Mouse (Mus musculus) cerebellum, adult 2 months (tissue): ENCODE results near the gene Pgls.

Experiments used
- CTCF ChIP-seq: fragments of 200-500 bp; IDR thresholded peaks from 2 replicates; pipeline ENCODE4 v1.5.1; 2011; ENCODE audit warnings: low read depth, mild to moderate bottlenecking, control low read depth, low read length, moderate library complexity, borderline replicate concordance; ENCODE audit not compliant: insufficient read depth
- POLR2A ChIP-seq: fragments of 200-500 bp; IDR thresholded peaks from 2 replicates; pipeline ENCODE4 v1.6.1; 2011; ENCODE audit warnings: low read length, control low read depth, borderline replicate concordance; ENCODE audit not compliant: insufficient read depth

- TF ChIP-seq POLR2A, result no peak
- no peak for TF ChIP-seq CTCF
Measured at GRCm38 (mm10) chr8:71626753-71627152, 34.8 kb downstream of the Pgls start.
